Mouse (Mus musculus) activated CD4-positive, CD25-positive, alpha-beta regulatory T cell, adult 4 months (primary cell): ENCODE measurements around the gene Pelo. TPM values are rescaled to one million over a fixed set of nuclear protein-coding genes. Genes with fewer than 3 reads are reported as not detected.

ENCODE experiments used
- polyA plus RNA-seq, 2 experiments: library from polyadenylated mRNA; unstranded; fragments of 100-300 nt; shearing (Covaris generic); gene quantifications; one replicate each; pipeline ENCODE4 v1.2.1; 2017

Pelo gene
- polyA plus RNA-seq, 2 experiments from 2014 or later, result 2.6 to 2.8 TPM

Other genes starting within 250 kb of the Pelo start
- gene Itga2, start 158.1 kb downstream of the Pelo start, polyA plus RNA-seq, result 1 to 10 TPM; 8.1 to 9.7 TPM
- under 1 TPM in 1 of 2 experiments, not detected in 1; 0.60 TPM for gene Gm49395, start 11.7 kb upstream of the Pelo start, polyA plus RNA-seq
- gene Itga1, start 11.8 kb upstream of the Pelo start, polyA plus RNA-seq, result under 1 TPM; 0.68 to 0.87 TPM